Mouse (Mus musculus) thymus, postnatal 4 days (tissue): ENCODE data around the gene Vegfa.

Experiments used
- DNase-seq: peaks from one replicate; pipeline ENCODE4 v3.0.0; 2021

Vegfa gene

GRCm38 (mm10) chr17:46049567-46049966 lies 17.4 kb upstream of the Vegfa start:
- DNase-seq = no peak

DNA sequence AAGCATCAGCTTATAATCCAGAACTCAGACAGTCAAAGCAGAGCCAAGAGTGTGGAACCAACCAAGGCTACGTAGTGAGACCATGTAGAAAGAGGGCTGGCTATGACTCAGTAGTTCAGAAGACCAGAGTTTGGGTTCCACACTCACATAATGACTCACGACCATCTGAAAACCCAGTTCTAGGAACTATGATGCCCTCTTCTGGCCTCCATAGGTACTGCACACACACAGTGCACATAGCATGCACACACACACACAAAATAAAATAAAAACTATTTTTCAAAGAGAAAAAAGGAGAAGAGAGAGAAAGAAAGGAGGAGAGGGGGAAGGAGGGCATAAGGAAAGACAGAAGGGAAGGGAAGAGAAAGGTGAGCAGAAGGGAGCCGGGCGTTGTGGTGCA lies 16.0 kb upstream of the Vegfa start:
- DNase-seq = no peak

GRCm38 (mm10) chr17:46045742-46046141 lies 13.6 kb upstream of the Vegfa start:
- DNase-seq = no peak

GRCm38 (mm10) chr17:46044953-46045352 lies 12.8 kb upstream of the Vegfa start:
- DNase-seq = no peak

DNA sequence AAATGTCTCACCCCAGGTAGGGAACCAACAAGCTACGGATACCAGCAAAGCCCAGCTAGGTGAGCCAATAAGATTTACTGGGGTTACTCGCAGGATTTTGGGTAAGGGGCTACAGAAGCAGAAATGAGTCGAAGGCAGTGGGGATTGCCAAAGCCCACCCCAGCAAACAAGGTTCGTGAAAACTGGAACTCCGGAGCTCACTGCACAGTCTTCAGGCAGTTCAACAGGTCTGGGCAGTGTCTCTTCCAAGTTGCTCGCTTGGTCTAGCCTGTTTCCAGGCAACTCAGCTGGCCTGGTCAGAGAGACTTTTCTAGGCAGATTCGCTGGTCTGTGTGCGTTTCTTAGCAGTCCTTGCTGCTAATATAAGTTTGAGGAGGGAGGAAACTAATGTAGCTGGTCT lies 10.0 kb upstream of the Vegfa start:
- DNase-seq = no peak

DNA sequence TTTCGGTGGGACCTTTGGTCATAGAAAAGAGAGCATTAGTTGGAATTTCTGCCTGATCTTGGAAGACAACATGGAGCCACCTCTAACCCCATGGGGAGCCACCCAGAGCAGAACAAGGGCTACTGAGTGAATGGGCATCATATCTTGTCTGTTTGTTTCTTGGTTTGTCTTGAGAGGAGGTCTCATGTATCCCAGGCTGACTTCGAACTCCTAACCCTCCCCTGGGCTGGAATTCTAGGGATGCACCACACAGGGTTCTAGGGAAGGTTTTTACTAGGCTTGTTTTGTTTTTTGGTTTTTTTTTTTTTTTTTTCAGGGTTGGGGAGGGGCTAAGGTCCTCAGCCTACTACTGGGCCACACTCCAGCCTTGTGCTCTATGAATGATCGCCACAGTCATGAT lies 9.5 kb upstream of the Vegfa start:
- no peak for DNase-seq

DNA sequence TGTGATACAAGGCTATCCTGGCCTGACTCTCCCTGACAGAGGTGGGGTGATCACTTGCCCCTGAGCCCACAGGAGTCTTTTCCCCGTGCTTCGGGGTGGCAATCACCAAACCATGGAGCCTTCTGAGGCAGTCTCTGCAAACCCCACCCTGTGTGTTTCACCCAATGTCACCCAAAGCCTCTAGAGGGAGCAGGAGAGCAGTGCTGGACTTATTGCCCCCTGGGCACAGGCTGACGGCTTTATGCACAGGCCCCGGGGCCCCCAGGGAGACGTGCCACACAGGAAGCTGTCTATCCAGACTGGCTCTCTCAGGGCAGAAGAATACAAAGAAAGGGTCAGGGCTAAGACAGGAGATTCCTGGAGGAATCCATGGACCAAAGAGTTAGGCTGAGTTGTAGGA lies 9.1 kb upstream of the Vegfa start:
- DNase-seq = peak; percentile 69

DNA sequence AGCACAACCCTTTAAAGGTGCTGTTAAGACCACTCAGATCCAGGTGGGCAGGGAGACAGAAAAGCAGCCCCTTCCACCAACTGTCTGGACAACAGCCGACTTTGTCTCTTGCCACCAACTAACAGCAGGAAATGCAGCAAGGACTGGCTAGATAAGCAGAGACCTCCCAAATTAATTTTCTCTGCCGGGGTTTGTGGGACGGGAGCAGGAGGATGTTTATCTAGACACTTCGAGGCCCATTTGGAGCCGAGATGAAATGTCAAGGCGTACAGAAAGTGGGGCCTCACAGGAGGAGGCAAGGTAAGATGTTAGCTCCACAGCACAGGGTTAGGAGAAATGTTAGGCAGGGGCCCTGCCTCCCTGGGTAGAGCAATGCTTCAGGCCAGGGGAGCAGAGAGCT lies 8.4 kb upstream of the Vegfa start:
- DNase-seq = no peak

DNA sequence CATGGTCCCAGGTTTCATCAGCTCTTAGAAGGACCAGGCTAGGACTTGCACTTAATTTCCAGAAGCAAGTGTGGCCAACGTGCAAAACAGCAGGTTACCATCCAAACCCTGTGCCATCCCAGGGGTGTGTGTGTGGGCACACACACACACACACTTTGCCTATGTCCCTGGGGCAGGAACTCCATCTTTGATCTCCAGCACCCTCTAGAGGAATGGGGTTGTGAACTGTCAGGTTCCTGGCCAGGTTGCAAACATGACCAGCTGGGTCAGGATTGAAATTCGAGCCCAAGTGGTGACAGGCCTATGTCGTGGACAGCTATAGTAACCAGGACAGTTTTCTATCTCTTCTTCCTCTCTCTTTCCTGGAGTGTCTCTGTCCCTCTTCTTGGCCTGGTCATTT lies 6.7 kb upstream of the Vegfa start:
- DNase-seq = peak; percentile 25

- no peak for DNase-seq
Observed at GRCm38 (mm10) chr17:46036400-46036799, 4.2 kb upstream of the Vegfa start.

- DNase-seq = peak; percentile 59
Observed at GRCm38 (mm10) chr17:46034110-46034509, 1.9 kb upstream of the Vegfa start.

- DNase-seq = peak; percentile 23
Observed at GRCm38 (mm10) chr17:46033607-46034006, 1.4 kb upstream of the Vegfa start.

DNA sequence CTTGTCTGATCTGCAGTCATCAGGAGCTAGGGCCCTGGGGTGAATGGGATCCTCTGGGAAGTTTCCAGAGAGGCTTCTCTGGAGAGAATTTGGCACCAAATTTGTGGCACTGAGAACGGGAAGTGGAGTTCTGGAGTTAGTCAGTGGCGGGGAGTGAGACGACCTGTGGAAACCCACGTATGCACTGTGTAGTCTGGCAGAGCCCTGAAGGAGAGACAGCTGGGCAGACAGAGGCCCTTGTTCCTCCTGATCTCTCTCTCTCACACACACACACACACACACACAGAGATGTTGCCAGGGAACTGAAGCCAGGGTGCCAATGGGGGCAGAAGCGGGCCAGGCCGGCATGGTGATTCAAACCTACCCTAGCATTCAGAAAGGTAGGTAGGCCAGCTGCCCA lies 953 bp upstream of the Vegfa start:
- peak; percentile 46 for DNase-seq

DNA sequence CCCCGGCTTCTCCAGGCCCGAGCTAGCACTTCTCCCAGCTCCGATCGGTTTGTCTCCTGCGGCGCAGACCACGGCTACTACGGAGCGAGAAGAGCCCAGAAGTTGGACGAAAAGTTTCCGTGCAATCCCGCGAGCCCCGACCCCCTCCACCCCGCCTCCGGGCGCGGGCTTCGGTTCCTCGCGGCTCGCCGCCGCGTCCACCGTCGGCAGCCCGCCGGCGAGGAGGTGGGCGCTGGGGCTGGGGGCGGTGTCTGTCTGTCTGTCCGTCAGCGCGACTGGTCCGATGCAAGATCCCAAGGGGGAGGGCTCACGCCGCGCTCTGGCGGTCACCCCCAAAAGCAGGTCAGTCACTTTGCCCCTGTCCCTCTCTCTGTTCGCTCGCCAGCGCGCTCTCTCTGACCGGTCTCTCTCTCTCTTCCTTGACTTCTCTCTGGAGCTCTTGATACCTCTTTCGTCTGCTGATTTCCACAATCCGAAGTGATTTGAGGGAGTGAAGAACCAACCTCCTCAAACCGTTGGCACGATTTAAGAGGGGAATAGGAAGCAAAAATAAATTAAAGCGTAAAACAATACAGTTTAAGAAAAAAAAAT lies 453 bp downstream of the Vegfa start:
- peak; percentile 62 for DNase-seq

GRCm38 (mm10) chr17:46030731-46031620 lies 1.2 kb downstream of the Vegfa start:
- peak; percentile 68 for DNase-seq

DNA sequence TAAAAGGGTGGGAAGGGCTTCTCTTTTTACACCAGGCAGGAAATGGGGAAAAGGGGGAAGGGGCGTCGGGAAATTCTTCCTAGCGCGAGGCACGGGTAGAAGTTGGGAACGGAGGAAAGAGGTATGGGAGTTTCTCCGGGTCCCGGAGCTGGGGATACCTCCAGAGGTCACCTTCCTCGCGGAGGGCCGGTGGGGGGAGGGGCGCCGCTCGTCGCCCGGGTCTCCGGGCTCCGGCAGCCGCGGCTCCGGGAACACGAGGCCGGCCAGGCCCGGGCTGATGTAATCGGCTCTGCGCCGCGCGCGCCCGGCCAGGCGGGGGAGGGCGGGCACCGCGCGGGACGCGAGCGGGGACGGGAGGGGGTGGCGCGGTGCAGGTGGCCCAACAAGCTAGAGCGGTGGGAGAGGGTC lies 1.8 kb downstream of the Vegfa start:
- peak; percentile 60 for DNase-seq

- no peak for DNase-seq
Observed at GRCm38 (mm10) chr17:46029554-46030207, 2.5 kb downstream of the Vegfa start.

DNA sequence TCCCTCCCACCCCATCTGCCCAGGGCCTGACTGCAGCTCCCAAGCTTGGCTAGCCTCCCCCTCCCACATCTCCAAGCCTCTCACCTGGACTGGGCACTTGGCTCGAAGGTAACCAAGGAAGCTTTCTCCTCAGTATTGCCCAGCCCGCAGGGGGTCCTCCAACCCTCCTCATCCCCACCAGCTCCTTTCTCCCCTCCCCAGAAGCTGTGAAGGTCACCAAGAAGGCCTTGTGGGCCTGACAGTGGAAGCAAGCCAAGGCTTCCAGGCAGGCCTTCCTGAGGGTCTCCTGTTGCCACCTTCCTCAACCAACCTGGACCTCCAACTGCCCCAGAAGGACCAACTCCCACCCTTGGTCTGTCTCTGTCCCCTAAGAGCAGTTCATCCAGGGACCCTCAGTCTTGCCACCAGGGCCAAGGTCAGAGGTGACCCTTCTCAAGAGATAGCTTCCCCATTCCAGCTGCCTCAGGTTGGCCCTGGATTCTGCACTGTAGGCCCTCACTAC lies 3.1 kb downstream of the Vegfa start:
- DNase-seq = no peak

- DNase-seq = no peak
Observed at GRCm38 (mm10) chr17:46028210-46029051, 3.7 kb downstream of the Vegfa start.

GRCm38 (mm10) chr17:46027066-46027917 lies 4.9 kb downstream of the Vegfa start:
- DNase-seq = peak; percentile 68

GRCm38 (mm10) chr17:46025927-46026668 lies 6.1 kb downstream of the Vegfa start:
- DNase-seq = no peak
